Mouse (Mus musculus) embryonic facial prominence, embryonic 14.5 days (tissue): Measurements from ENCODE around the gene Rsph10b. TPM values are rescaled to one million over a fixed set of nuclear protein-coding genes. Genes with fewer than 3 reads are reported as not detected.
A peak's percentile ranks its signal among the peaks of the same experiment; 100 is the strongest.

Experiments
- ATAC-seq: fragments of 200-750 bp; cut with Nextera tagmentation; 2 replicates; pipeline ENCODE4 v1.8.0; 2017; ENCODE audit warnings: low read depth, moderate number of reproducible peaks, moderate TSS enrichment
- DNase-seq: peaks from one replicate; pipeline ENCODE4 v3.0.0-alpha.2; 2015; ENCODE audit warnings: low spot score
- H3K27ac ChIP-seq: fragments of 300-500 bp; sonication (generic); replicated peaks from 2 replicates; pipeline ENCODE4 v1.5.1; 2014; ENCODE audit warnings: low read depth, mild to moderate bottlenecking, low read length, moderate library complexity
- H3K27me3 ChIP-seq: fragments of 300-500 bp; sonication (generic); replicated peaks from 2 replicates; pipeline ENCODE4 v1.6.1; 2014; ENCODE audit warnings: low read length; ENCODE audit not compliant: control insufficient read depth, insufficient read depth
- H3K36me3 ChIP-seq: fragments of 300-500 bp; sonication (generic); 2 replicates; pipeline ENCODE4 v1.6.1; 2014; ENCODE audit warnings: low read length, mixed read lengths; ENCODE audit not compliant: control insufficient read depth, insufficient read depth
- H3K4me1 ChIP-seq: fragments of 300-500 bp; sonication (generic); 2 replicates; pipeline ENCODE4 v1.6.1; 2014; ENCODE audit warnings: antibody characterized with exemption, low read length; ENCODE audit not compliant: control insufficient read depth, insufficient read depth
- H3K4me2 ChIP-seq: fragments of 300-500 bp; sonication (generic); 2 replicates; pipeline ENCODE4 v1.6.1; 2014; ENCODE audit warnings: low read depth, mild to moderate bottlenecking, low read length, moderate library complexity, mixed read lengths
- H3K4me3 ChIP-seq: fragments of 300-500 bp; sonication (generic); 2 replicates; pipeline ENCODE4 v1.5.1; 2014; ENCODE audit warnings: low read depth, mild to moderate bottlenecking, low read length
- H3K9ac ChIP-seq: fragments of 300-500 bp; sonication (generic); 2 replicates; pipeline ENCODE4 v1.6.1; 2014; ENCODE audit warnings: low read depth, mild to moderate bottlenecking, low read length, moderate library complexity, mixed read lengths
- H3K9me3 ChIP-seq: fragments of 300-500 bp; sonication (generic); 2 replicates; pipeline ENCODE4 v1.6.1; 2016; ENCODE audit warnings: low read length; ENCODE audit not compliant: control insufficient read depth
- WGBS: fragments of 180-500 bp; shearing (Covaris S2); extraction: QIAGEN DNeasy Blood & Tissue Kit; methylation state at CpG from one replicate; pipeline ENCODE4 v1.1.7; 2014; 5-methylcytosine and 5-hydroxymethylcytosine counted together
- polyA plus RNA-seq: library from polyadenylated mRNA; unstranded; fragments of >200 nt; fragmentation: Nextera tagmentation; extraction: Ambion mirVana; gene quantifications from 2 replicates; pipeline ENCODE4 v1.2.1, GENCODE M21; 2014

Rsph10b gene
- polyA plus RNA-seq, 1 experiment from 2014 or later = 4.7 TPM

DNA sequence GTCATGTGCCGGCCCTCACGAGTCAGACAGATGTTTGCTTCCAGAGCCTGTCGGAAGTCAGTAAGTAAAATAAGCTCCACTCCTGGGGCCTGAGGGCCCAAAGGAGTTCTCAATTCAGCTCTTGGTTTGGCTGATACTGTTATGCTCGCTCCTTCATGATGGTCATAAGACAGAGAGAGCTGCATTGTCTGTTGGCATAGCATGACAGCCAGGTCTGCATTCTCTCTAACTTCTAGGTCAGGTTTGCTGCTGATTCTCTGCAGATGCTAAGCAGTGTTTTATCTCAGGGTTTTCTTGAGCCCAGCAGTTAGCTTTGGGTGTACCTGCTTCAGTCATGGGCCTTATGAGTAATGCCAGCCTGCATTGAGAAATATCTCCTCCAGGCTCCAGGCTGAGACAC is 3.5 kb upstream of the Rsph10b start:
- Histone ChIP-seq H3K4me3 (no peak overlapping the region), H3K27ac (no peak overlapping the region), H3K9me3 (no peaks in the 10 kb centered on the region), H3K27me3 (no peaks in the 10 kb centered on the region), H3K36me3 (peaks cover 74% of the 10 kb centered on the region), H3K9ac (no peak overlapping the region), H3K4me2 (no peak overlapping the region), H3K4me1 (no peaks in the 10 kb centered on the region)
- WGBS = 80% methylated on average over 4 of the region's 4 CpGs
- ATAC-seq (no peak), DNase-seq (no peak)

DNA sequence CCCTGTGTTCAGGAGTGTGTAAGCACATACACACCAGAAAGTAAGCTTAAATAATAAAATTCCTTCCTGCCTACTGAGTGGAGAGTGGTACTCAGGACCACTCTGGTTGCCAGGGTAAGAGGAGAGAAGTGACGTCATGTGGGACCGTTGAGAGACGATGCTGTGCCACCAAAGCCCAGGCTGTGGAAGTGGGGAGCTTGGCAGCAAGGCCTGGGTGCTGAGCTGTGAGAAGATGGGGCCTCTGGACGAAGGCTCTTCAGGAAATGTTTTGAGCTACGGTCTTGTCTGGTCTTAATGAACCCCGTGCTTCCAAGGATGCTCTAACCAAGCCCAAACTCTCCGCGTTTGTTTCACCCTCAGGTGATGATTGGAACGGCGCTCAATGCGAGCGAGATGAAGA is 2.2 kb upstream of the Rsph10b start:
- no peak for ATAC-seq
- H3K27ac ChIP-seq = no peak overlapping the region

DNA sequence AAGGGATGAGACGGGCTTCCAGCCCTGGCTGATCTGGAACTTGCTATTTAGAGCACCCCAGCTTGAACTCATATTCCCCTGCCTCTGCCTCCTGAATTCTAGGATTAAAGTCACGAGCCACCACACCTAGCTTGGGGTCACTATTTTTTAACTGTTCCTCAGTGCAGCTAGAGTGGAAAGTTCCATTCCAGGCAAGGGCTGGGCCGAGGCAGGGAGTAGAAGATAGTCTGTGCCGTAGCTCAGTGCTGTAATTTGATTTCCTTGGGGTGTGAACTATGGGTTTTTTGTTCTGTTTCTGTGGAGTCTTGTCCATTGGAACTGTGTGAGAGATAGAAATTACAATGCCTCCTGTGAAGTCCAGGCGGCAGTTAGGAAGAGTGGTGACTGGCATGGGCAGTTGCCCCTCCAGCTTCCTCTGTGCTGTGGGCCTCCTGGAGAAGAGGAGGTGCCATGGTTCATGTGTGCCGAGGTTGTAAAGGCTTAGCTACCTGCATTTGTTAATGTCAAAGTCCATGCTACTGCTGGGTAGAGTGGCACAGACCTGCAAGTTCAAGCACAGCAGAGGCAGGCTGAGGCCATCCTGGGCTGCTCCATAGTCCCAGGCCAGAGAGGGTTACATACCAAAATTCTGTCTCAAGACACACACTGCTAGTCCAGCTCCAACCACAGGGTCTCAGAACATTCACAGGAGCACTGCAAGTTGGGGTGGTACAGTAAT is 813 bp upstream of the Rsph10b start:
- H3K9me3 ChIP-seq = no peaks in the 10 kb centered on the region
- no peak for ATAC-seq
- no peak overlapping the region for H3K4me2 ChIP-seq
- peaks cover 46% of the 10 kb centered on the region for H3K36me3 ChIP-seq
- DNase-seq = no peak
- no peaks in the 10 kb centered on the region for H3K27me3 ChIP-seq
- no peak overlapping the region for H3K4me3 ChIP-seq
- H3K4me1 ChIP-seq = no peaks in the 10 kb centered on the region
- H3K9ac ChIP-seq = no peak overlapping the region
- 82% methylated on average over 6 of the region's 6 CpGs for WGBS
- H3K27ac ChIP-seq = no peak overlapping the region

More for the DNA sequence above, 2.2 kb upstream of the Rsph10b start:
- Histone ChIP-seq H3K4me1 (no peaks in the 10 kb centered on the region), H3K4me2 (no peak overlapping the region), H3K4me3 (no peak overlapping the region), H3K9me3 (no peaks in the 10 kb centered on the region), H3K36me3 (peaks cover 60% of the 10 kb centered on the region), H3K27me3 (no peaks in the 10 kb centered on the region), H3K9ac (no peak overlapping the region)
- DNase-seq = no peak
- WGBS = 93% methylated on average over 12 of the region's 12 CpGs

DNA sequence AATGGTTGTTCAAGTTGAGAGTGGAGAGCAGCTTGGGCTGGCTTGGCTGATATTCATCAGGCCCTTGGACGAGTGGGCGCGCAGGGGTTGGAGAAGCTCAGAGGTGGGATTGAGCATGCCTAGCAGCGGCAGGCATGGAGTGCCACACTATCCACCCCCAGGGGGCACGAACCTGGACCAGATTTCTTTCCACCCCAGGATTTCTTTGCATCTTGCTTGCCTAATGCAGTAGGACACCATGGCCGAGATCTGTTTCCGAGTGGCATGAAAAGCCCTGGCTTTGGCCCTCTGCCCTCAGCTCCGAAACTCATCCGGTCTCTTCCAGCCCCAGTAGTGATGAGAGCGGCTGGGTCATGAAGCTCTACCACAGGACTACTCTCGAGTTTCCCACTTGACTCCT is 579 bp downstream of the Rsph10b start:
- no peaks in the 10 kb centered on the region for H3K4me1 ChIP-seq
- H3K4me3 ChIP-seq = no peak overlapping the region
- H3K9me3 ChIP-seq = no peaks in the 10 kb centered on the region
- peaks cover 37% of the 10 kb centered on the region for H3K36me3 ChIP-seq
- no peak for ATAC-seq
- H3K9ac ChIP-seq = no peak overlapping the region
- WGBS = 87% methylated on average over 11 of the region's 11 CpGs
- DNase-seq = no peak
- no peak overlapping the region for H3K27ac ChIP-seq
- H3K27me3 ChIP-seq = no peaks in the 10 kb centered on the region
- H3K4me2 ChIP-seq = no peak overlapping the region

DNA sequence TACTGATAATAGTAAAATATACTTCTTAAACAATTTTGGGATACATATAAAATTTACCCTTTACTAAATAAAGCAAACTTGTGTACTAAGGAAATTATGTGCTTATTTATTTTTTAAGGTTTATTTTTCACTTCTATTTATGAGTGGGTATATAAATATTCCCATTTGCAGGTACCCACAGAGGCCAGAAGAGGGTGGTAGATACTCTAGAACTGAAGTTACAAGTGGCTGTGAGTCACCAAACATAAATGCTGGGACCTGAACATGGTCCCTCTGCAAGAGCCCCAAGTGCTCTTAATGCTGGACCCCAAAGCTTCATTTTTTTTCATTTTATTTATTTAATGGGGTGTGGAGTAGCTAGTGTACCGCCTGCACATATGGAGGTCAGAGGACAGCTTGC is 1.0 kb downstream of the Rsph10b start:
- no peak for ATAC-seq
- H3K9me3 ChIP-seq = no peaks in the 10 kb centered on the region

DNA sequence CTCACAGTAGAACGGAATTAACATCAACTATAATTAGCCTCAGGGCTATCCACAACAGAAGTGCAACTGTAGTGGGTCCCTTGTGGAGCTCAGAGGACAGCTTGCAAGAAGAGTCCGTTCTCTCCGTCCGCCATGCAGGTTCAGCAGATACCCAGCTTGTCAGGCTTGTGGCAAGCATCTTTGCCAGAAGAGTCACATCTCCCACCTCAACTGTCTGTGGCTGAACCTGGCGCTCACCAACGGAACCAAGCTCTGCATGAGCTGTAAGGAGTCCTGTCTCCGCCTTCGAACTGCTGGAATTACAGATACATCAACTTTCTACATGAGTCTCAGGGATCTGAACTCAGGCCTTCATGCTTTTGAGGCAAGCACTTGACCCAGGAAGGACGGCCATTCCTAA is 3.3 kb downstream of the Rsph10b start:
- WGBS = 89% methylated on average over 9 of the region's 9 CpGs
- Histone ChIP-seq H3K27me3 (no peaks in the 10 kb centered on the region), H3K27ac (no peak overlapping the region), H3K4me2 (no peak overlapping the region), H3K4me3 (no peak overlapping the region), H3K4me1 (no peaks in the 10 kb centered on the region), H3K9me3 (no peaks in the 10 kb centered on the region), H3K9ac (no peak overlapping the region), H3K36me3 (peaks cover 11% of the 10 kb centered on the region; the same call in 1 of the 2 replicates)
- no peak for DNase-seq
- ATAC-seq = no peak

More for the DNA sequence above, 1.0 kb downstream of the Rsph10b start:
- H3K36me3 ChIP-seq = peaks cover 32% of the 10 kb centered on the region
- no peak overlapping the region for H3K27ac ChIP-seq
- H3K27me3 ChIP-seq = no peaks in the 10 kb centered on the region
- no peak overlapping the region for H3K4me3 ChIP-seq
- no peak overlapping the region for H3K4me2 ChIP-seq
- no peak overlapping the region for H3K9ac ChIP-seq
- H3K4me1 ChIP-seq = no peaks in the 10 kb centered on the region
- 81% methylated on average over 1 of the region's 1 CpGs for WGBS
- DNase-seq = no peak

DNA sequence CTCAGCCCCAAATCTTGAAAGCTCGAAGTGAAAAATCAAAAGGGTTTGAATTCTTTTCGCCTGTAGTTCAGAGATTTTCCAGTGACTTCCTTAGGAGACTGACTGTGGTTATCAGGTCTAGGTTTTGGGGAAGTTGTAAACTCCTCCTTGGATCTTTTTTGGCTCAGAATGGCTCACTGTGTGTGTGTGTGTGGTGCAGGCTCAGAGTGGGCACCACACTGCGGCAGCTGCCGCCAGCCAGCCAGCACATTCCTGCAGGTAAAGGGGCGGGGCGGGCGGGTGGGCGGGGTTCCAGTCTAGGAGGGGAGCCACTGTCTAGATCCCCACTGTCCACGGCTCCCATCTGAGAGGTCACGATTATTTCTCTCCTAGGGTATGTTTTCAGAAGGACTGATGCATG is 8.8 kb downstream of the Rsph10b start:
- no peak overlapping the region; the same call in 1 of the 2 replicates for H3K4me2 ChIP-seq
- no peak overlapping the region for H3K27ac ChIP-seq
- H3K4me1 ChIP-seq = no peaks in the 10 kb centered on the region
- ATAC-seq = peak; percentile 60; the same call in 1 of the 2 replicates
- 27% methylated on average over 10 of the region's 10 CpGs for WGBS
- no peaks in the 10 kb centered on the region for H3K36me3 ChIP-seq
- H3K9me3 ChIP-seq = 0 out of 2 replicates have a peak, but pooled peaks cover 5% of the 10 kb centered on the region
- no peak for DNase-seq
- no peaks in the 10 kb centered on the region for H3K27me3 ChIP-seq
- H3K4me3 ChIP-seq = no peak overlapping the region
- no peak overlapping the region for H3K9ac ChIP-seq

DNA sequence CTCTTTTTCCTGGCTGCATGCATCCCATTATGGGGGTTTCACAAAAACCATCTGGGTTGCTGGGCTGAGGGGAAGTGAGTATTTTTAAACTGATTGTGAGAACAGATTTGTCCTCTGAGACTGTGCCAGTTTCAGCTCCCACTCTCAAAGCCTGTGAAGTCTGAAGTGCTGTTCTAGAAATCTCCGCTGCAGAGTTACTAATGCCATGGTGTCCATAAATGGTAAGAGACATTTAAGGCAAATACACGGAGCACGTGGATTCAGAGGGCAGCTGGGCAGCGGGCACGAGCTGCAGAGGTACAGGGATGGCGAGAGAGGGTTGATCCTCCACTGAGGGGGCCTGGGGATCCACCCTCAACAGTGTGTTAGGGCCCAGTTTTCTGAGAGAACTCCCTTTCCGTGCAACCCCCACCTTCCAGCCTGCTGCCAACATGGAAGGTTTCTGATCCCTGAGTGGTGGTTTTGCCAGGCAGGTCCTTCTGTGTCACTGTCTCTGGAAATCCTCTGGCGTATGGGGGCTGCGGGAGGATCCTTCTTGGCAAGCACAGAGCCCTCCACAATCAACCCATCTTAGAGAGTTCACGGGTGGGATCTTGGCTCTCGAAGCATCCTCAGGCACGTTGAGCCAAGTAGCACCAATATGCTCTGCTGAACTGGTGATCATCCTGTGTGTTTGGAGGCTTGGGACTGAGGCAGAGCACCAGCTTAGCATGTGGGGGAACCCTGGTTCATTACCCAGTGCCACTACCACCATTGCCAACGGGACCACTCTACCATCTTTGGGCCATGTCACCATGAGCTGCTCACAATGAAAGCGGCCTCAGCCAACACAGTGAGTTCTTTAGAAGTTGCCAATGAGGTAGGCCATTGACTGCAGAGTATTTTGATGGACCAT is 10.6 kb downstream of the Rsph10b start:
- Histone ChIP-seq H3K36me3 (no peaks in the 10 kb centered on the region), H3K9me3 (0 out of 2 replicates have a peak, but pooled peaks cover 5% of the 10 kb centered on the region), H3K4me1 (no peaks in the 10 kb centered on the region), H3K4me2 (no peak overlapping the region), H3K9ac (no peak overlapping the region), H3K4me3 (no peak overlapping the region), H3K27me3 (no peaks in the 10 kb centered on the region), H3K27ac (no peak overlapping the region)
- ATAC-seq (no peak), DNase-seq (no peak)
- WGBS = 81% methylated on average over 14 of the region's 14 CpGs
